Mouse (Mus musculus) stomach, postnatal 0 days (tissue): ENCODE results near the gene Mlf2.

Source experiments
- CTCF ChIP-seq: IDR thresholded peaks from 2 replicates; pipeline ENCODE4 v1.5.1; 2016; ENCODE audit warnings: antibody characterized with exemption, low read depth, mild to moderate bottlenecking, moderate library complexity
- EP300 ChIP-seq: optimal IDR thresholded peaks from 2 replicates; pipeline ENCODE3; 2016; ENCODE audit warnings: antibody characterized with exemption

DNA sequence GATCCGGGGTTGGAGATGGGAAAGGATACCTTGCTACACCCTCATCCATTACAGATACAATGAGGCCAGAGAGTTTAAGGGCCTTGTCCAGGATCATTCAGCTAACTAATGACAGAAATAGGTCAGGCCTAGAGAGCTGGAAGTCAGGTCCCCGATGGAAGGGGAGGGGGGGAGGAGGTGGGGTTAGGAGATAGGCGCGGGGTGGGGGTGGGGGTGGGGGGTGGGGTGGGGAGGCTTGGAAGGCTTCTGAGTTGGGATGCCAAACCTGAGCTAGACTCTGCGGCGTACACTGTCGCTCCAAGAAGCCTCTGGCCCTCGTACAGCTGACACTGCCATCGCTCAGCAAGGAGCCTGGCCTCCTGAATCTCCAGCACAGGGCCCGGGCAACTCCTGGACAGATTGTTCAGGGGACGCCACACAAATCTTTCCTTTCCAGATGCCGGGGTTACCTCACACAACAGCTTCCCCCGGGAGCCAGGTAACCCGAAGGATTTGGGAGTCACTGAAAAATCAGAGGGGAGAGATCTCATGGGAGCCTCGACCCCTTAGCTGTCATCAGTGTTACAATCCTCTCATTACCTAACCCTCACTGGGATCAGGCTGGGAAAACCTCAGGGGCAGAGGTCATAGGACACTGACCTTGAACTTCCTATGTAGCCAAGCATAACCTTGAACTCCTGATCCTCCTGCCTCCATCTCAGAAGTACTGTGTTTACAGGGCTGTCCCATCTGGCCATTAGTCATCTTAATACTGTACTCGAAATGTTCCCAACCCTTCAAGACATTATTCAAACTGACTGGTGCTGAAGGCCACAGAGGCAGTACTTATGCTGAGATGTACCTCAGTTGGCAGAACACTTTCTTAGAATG is 26.0 kb upstream of the Mlf2 start:
- no peak for TF ChIP-seq CTCF
- no peak for TF ChIP-seq EP300
